ENCODE assay signal across 8 mouse cellular contexts in the genomic region with DNA sequence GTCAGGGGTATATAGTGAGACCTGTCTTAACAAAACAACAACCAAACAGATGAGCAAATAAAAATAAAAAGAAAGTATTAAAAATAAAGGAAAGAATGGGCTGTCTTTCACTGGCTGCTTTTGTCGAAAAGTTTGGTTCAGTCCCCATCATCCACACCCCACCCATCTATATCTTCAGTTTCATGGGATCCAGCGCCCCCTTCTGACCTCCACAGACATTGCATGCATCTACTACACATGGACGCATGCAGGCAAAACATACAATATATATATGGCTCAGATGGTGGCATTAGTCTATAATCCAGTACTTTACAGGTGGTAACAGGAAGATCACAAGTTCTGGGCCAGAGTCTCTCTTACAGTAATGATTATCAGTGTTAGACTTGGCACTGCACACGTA. TPM values are rescaled to one million over a fixed set of nuclear protein-coding genes. Genes with fewer than 3 reads are reported as not detected.
DNase-seq lines count a peak whose midpoint lies in the region; ATAC-seq lines count a peak whose summit lies in the region.
"Had no signal": no experiment of that assay in that cellular context is flagged by ENCODE, and none has a peak within 500 bp of the region (broad histone marks: within the 10 kb centered on the region; RNA-seq: fewer than 3 reads in every experiment).

No protein-coding gene starts in this region.

- H3K27me3 ChIP-seq in hindbrain, embryonic 13.5 days, result peaks cover 5% of the 10 kb centered on the region; the same call in 1 of the 2 replicates

- DNase-seq in kidney, adult 18-20 months, result peak; percentile 65
- DNase-seq in kidney, postnatal 14 days, result no peak
- DNase-seq in MEL-GATA-1-ER (ENCODE audit: extremely low read depth, low read depth), result peak; percentile 83
- peak; percentile 85 for DNase-seq in induced T-regulatory cell, adult 2 months (ENCODE audit: low read depth)
- no peak for DNase-seq in Muller cell, postnatal 12 days (ENCODE audit: inconsistent ontology term)

- no peak overlapping the region for H3K4me3 ChIP-seq in hindbrain, embryonic 13.5 days
- H3K4me3 ChIP-seq: embryonic facial prominence, embryonic 13.5 days had no signal

- H3K4me1 ChIP-seq in hindbrain, embryonic 13.5 days (replicated peaks), result no peaks in the 10 kb centered on the region
- H3K4me1 ChIP-seq: embryonic facial prominence, embryonic 13.5 days had no signal

- H3K27ac ChIP-seq in hindbrain, embryonic 13.5 days, result no peak overlapping the region
- H3K27ac ChIP-seq: embryonic facial prominence, embryonic 13.5 days had no signal

- no peaks in the 10 kb centered on the region for H3K36me3 ChIP-seq in hindbrain, embryonic 13.5 days
- H3K36me3 ChIP-seq: embryonic facial prominence, embryonic 13.5 days had no signal

- WGBS in hindbrain, embryonic 13.5 days, result 63% methylated on average over 4 of the region's 4 CpGs

- peak; percentile 87 for ATAC-seq in neutrophil, adult 5-6 weeks (ENCODE audit: extremely low read depth, insufficient number of reproducible peaks, low FRiP score, poor library complexity, severe bottlenecking)
- ATAC-seq in hindbrain, embryonic 13.5 days (ENCODE audit: low FRiP score), result no peak

- no peak overlapping the region for H3K9ac ChIP-seq in hindbrain, embryonic 13.5 days
- H3K9ac ChIP-seq: embryonic facial prominence, embryonic 13.5 days had no signal

- no peak overlapping the region for H3K4me2 ChIP-seq in hindbrain, embryonic 13.5 days
- H3K4me2 ChIP-seq: embryonic facial prominence, embryonic 13.5 days had no signal

- H3K9me3 ChIP-seq in hindbrain, embryonic 13.5 days, result no peaks in the 10 kb centered on the region
- H3K9me3 ChIP-seq: embryonic facial prominence, embryonic 13.5 days had no signal

RNA-seq across cellular contexts. Expression of gene Sema6c, which starts 6.4 kb away (rescaled TPM):
- 0.49 TPM in 1 of 2 replicates, not detected in the other for total RNA-seq in neutrophil, adult 5-6 weeks (2017)
- polyA plus RNA-seq in hindbrain, embryonic 13.5 days (2015; fragmentation: Nextera tagmentation; extraction: Ambion mirVana), result 31.5 and 31.8 TPM in 2 replicates

RNA-seq across cellular contexts. Expression of gene Tnfaip8l2, which starts 11.7 kb away (rescaled TPM):
- 120 and 124 TPM in 2 replicates for total RNA-seq in neutrophil, adult 5-6 weeks (2017)
- polyA plus RNA-seq in hindbrain, embryonic 13.5 days (2015; fragmentation: Nextera tagmentation; extraction: Ambion mirVana), result 2.8 and 3.1 TPM in 2 replicates

RNA-seq across cellular contexts. Expression of gene Lysmd1, which starts 20.0 kb away (rescaled TPM):
- total RNA-seq in neutrophil, adult 5-6 weeks (2017), result 11.4 and 12.3 TPM in 2 replicates
- 36.8 and 38.4 TPM in 2 replicates for polyA plus RNA-seq in hindbrain, embryonic 13.5 days (2015; fragmentation: Nextera tagmentation; extraction: Ambion mirVana)

RNA-seq across cellular contexts. Expression of gene Scnm1, which starts 20.1 kb away (rescaled TPM):
- 111 and 146 TPM in 2 replicates for total RNA-seq in neutrophil, adult 5-6 weeks (2017)
- polyA plus RNA-seq in hindbrain, embryonic 13.5 days (2015; fragmentation: Nextera tagmentation; extraction: Ambion mirVana), result 95.9 and 97.1 TPM in 2 replicates

RNA-seq across cellular contexts. Expression of gene Tmod4, which starts 29.6 kb away (rescaled TPM):
- total RNA-seq in neutrophil, adult 5-6 weeks (2017), result 0.49 and 1.7 TPM in 2 replicates
- 0.99 and 1.5 TPM in 2 replicates for polyA plus RNA-seq in hindbrain, embryonic 13.5 days (2015; fragmentation: Nextera tagmentation; extraction: Ambion mirVana)

Comparison
In these comparisons a context has a peak if more than half of its experiments do, and no peak if none do; other contexts are left out.
1. DNase-seq: peak in kidney, adult 18-20 months (single experiment), MEL-GATA-1-ER (single experiment) and induced T-regulatory cell, adult 2 months (single experiment); none in kidney, postnatal 14 days (single experiment) and Muller cell, postnatal 12 days (single experiment).